Mouse (Mus musculus) olfactory bulb, adult 2 months (tissue): ENCODE data around the gene Tpgs1.

Experiments used
- CTCF ChIP-seq: fragments of 200-500 bp; IDR thresholded peaks from 2 replicates; pipeline ENCODE4 v1.5.1; 2012; ENCODE audit warnings: low read depth, mild to moderate bottlenecking, low read length, moderate library complexity; ENCODE audit not compliant: insufficient read depth
- POLR2A ChIP-seq: fragments of 200-500 bp; IDR thresholded peaks from 2 replicates; pipeline ENCODE4 v1.6.1; 2012; ENCODE audit warnings: mild to moderate bottlenecking, low read depth, low read length, moderate library complexity; ENCODE audit not compliant: insufficient read depth

DNA sequence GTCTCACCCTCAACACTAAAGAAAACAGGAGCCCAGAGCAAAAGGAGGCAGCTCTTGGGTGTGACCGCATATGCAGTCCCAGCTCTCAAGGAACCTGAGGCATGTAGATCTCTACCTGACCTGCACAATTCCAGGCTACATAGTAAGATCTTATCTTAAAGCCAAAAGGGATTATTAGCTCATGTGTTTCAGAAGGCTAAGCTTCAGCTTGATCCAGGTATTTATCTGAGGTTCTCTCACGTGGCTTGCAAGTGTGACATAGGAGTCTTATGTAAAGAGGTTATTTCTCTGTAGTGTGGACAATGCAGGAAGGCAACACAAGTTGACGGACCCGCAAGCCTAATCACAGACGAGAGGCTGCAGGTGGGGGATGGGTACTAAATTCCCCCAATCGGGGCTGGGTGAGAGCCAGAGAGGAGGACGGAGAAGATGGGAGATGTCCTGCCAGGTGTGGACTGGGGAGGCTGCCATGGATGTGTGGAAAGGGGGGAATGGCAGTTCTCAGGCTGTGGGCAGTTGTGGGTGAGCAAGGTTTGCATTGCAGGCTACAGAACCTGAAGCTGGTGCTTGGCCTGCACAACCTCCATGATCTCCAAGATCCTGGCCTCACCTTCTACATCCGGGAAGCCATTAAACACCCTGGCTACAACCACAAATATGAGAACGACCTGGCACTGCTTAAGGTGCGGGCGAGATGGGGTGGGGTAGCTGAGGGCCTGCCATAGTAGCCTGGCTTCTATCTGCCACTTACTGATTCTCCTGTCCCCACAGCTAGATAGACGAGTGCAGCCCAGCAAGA, 24.6 kb downstream of the Tpgs1 start:
- no peak for TF ChIP-seq CTCF
- TF ChIP-seq POLR2A, result no peak
